Mouse (Mus musculus) neural tube, embryonic 14.5 days (tissue): ENCODE measurements at regions not wholly inside any gene's neighbourhood (a gene's known extent, or its start where the extent isn't known, plus 50 kb on each side); places are given as distances from the start of the nearest gene placed in this dataset. TPM values are rescaled to one million over a fixed set of nuclear protein-coding genes. Genes with fewer than 3 reads are reported as not detected.

Source experiments
- microRNA-seq: library from miRNA; unstranded; fragments of <30 nt; microRNA quantifications from one replicate; pipeline ENCODE4, GENCODE M21; 2016

Small RNAs in the stretch of these regions (microRNA-seq; reads per million reads assigned to microRNA genes)
- gene Gm23304, result not detected
